Mouse (Mus musculus) spleen, adult 2 months (tissue): Measurements from ENCODE around the gene Ercc1. TPM values are rescaled to one million over a fixed set of nuclear protein-coding genes. Genes with fewer than 3 reads are reported as not detected.

Source experiments
- DNase-seq, 2 experiments: peaks; one replicate each; pipeline versions ENCODE4 v3.0.0 to v3.0.0-alpha.2; 2012 to 2021; ENCODE audit warnings: low spot score in 2 of 2, low read depth in 1 of 2
- H3K27ac ChIP-seq: fragments of 200-500 bp; 2 replicates; pipeline ENCODE4 v1.5.1; 2012; ENCODE audit warnings: low read length, inconsistent platforms; ENCODE audit not compliant: insufficient read depth
- H3K27me3 ChIP-seq: fragments of 200-500 bp; 2 replicates; pipeline ENCODE4 v1.6.1; 2012; ENCODE audit warnings: mild to moderate bottlenecking, moderate library complexity, low read length, inconsistent platforms; ENCODE audit not compliant: control insufficient read depth, insufficient read depth
- H3K36me3 ChIP-seq: fragments of 200-500 bp; 2 replicates; pipeline ENCODE4 v1.6.1; 2012; ENCODE audit warnings: mild to moderate bottlenecking, low read length, inconsistent platforms; ENCODE audit not compliant: control insufficient read depth, insufficient read depth
- H3K4me1 ChIP-seq: fragments of 200-500 bp; 2 replicates; pipeline ENCODE4 v1.6.1; 2011; ENCODE audit warnings: inconsistent platforms; ENCODE audit not compliant: control insufficient read depth, insufficient read depth, insufficient read length
- H3K4me3 ChIP-seq: fragments of 200-500 bp; 2 replicates; pipeline ENCODE4 v1.5.1; 2011; ENCODE audit warnings: mild to moderate bottlenecking, inconsistent platforms; ENCODE audit not compliant: insufficient read depth, insufficient read length; ENCODE audit errors: extremely low read depth
- CTCF ChIP-seq: fragments of 200-500 bp; IDR thresholded peaks from 2 replicates; pipeline ENCODE4 v1.5.1; 2011; ENCODE audit warnings: mild to moderate bottlenecking, inconsistent platforms; ENCODE audit not compliant: insufficient read depth, insufficient read length, insufficient replicate concordance; ENCODE audit errors: extremely low read depth
- POLR2A ChIP-seq: fragments of 200-500 bp; IDR thresholded peaks from 2 replicates; pipeline ENCODE4 v1.6.1; 2011; ENCODE audit warnings: low read depth, low read length, inconsistent platforms
- WGBS: fragments of 180-500 bp; shearing (Covaris S2); methylation state at CpG from one replicate; pipeline ENCODE4 v1.1.7; 2018; 5-methylcytosine and 5-hydroxymethylcytosine counted together
- polyA plus RNA-seq: library from polyadenylated mRNA; depleted of rRNA; stranded (reverse); fragments of >200 nt; gene quantifications from 2 replicates; pipeline ENCODE4 v1.2.3, GENCODE M21; 2012

The Ercc1 gene
- polyA plus RNA-seq, 1 experiment, result 29.9 TPM

- no peak for TF ChIP-seq POLR2A
- no peak for TF ChIP-seq CTCF
- Histone ChIP-seq H3K4me1 (no peaks in the 10 kb centered on the region), H3K4me3 (no peak overlapping the region), H3K27ac (no peak overlapping the region), H3K27me3 (no peaks in the 10 kb centered on the region), H3K36me3 (no peaks in the 10 kb centered on the region)
- WGBS, result 77% methylated on average over 18 of the region's 18 CpGs
- no peak for DNase-seq
Measured at GRCm38 (mm10) chr7:19375368-19375767, 30.8 kb downstream of the Ercc1 start.

GRCm38 (mm10) chr7:19376019-19376418 lies 31.4 kb downstream of the Ercc1 start:
- no peaks in the 10 kb centered on the region for H3K4me1 ChIP-seq
- no peak overlapping the region for H3K27ac ChIP-seq
- no peak for DNase-seq
- WGBS, result 94% methylated on average over 4 of the region's 4 CpGs
- no peaks in the 10 kb centered on the region for H3K36me3 ChIP-seq
- no peak overlapping the region for H3K4me3 ChIP-seq
- TF ChIP-seq POLR2A (no peak), CTCF (no peak)
- no peaks in the 10 kb centered on the region for H3K27me3 ChIP-seq

- no peak overlapping the region for H3K27ac ChIP-seq
- no peaks in the 10 kb centered on the region for H3K36me3 ChIP-seq
- TF ChIP-seq POLR2A (no peak), CTCF (no peak)
- WGBS, result 87% methylated on average over 8 of the region's 8 CpGs
- no peak for DNase-seq
- H3K4me1 ChIP-seq, result no peaks in the 10 kb centered on the region
- H3K4me3 ChIP-seq, result no peak overlapping the region
- H3K27me3 ChIP-seq, result no peaks in the 10 kb centered on the region
Measured at GRCm38 (mm10) chr7:19378049-19378448, 33.5 kb downstream of the Ercc1 start.

- TF ChIP-seq POLR2A (no peak), CTCF (no peak)
- no peaks in the 10 kb centered on the region for H3K4me1 ChIP-seq
- DNase-seq, result peak; percentile 97 to 99
- peaks cover 7% of the 10 kb centered on the region for H3K36me3 ChIP-seq
- 6% methylated on average over 46 of the region's 48 CpGs for WGBS
- no peak within 1 kb of the TSS for H3K27ac ChIP-seq
- H3K27me3 ChIP-seq, result no peaks in the 10 kb centered on the region
- peak within 1 kb of the TSS; percentile 92 for H3K4me3 ChIP-seq
Measured at GRCm38 (mm10) chr7:19381377-19382165, 37.0 kb downstream of the Ercc1 start, which contains the start of gene Ercc2. Gene Ercc2 (plus strand): TSS chr7:19382010.

- DNase-seq, result peak in 1 of 2 experiments; percentile 23
- WGBS, result 1% methylated on average over 35 of the region's 37 CpGs
- Histone ChIP-seq H3K36me3 (peaks cover 11% of the 10 kb centered on the region), H3K27me3 (no peaks in the 10 kb centered on the region), H3K4me3 (peak overlapping the region; percentile 92), H3K4me1 (no peaks in the 10 kb centered on the region), H3K27ac (no peak overlapping the region)
- TF ChIP-seq POLR2A (peak; percentile 6; the same call in 1 of the 2 replicates), CTCF (0 out of 2 replicates have a peak, but pooled peaks have one; percentile 2)
Measured at GRCm38 (mm10) chr7:19382166-19382541, 37.6 kb downstream of the Ercc1 start.

- Histone ChIP-seq H3K4me1 (no peaks in the 10 kb centered on the region), H3K4me3 (no peak overlapping the region), H3K27me3 (no peaks in the 10 kb centered on the region), H3K36me3 (peaks cover 21% of the 10 kb centered on the region), H3K27ac (no peak overlapping the region)
- 94% methylated on average over 9 of the region's 9 CpGs for WGBS
- TF ChIP-seq POLR2A (no peak), CTCF (no peak)
- DNase-seq, result no peak
Measured at GRCm38 (mm10) chr7:19383708-19384107, 39.1 kb downstream of the Ercc1 start.

GRCm38 (mm10) chr7:19388699-19389413 lies 44.3 kb downstream of the Ercc1 start:
- Histone ChIP-seq H3K4me3 (no peak overlapping the region), H3K4me1 (no peaks in the 10 kb centered on the region), H3K27ac (no peak overlapping the region), H3K36me3 (peaks cover 56% of the 10 kb centered on the region), H3K27me3 (no peaks in the 10 kb centered on the region)
- 77% methylated on average over 10 of the region's 10 CpGs for WGBS
- no peak for DNase-seq
- TF ChIP-seq CTCF (no peak), POLR2A (no peak)
